Mouse (Mus musculus) lung, postnatal 0 days (tissue): ENCODE measurements around the gene Zkscan17. TPM values are rescaled to one million over a fixed set of nuclear protein-coding genes. Genes with fewer than 3 reads are reported as not detected.
A peak's percentile ranks its signal among the peaks of the same experiment; 100 is the strongest.

Experiments used
- ATAC-seq: fragments of 200-750 bp; cut with Nextera tagmentation; 2 replicates; pipeline ENCODE4 v1.8.0; 2017; ENCODE audit warnings: moderate library complexity
- DNase-seq: peaks from one replicate; pipeline ENCODE4 v3.0.0-alpha.2; 2016; ENCODE audit warnings: low spot score
- H3K27ac ChIP-seq: fragments of 300-500 bp; sonication (generic); 2 replicates; pipeline ENCODE4 v1.5.1; 2014; ENCODE audit warnings: antibody characterized with exemption, mild to moderate bottlenecking, low read length, mixed read lengths
- H3K27me3 ChIP-seq: fragments of 300-500 bp; sonication (generic); replicated peaks from 2 replicates; pipeline ENCODE4 v1.6.1; 2014; ENCODE audit warnings: low read length, mixed read lengths; ENCODE audit not compliant: insufficient read depth
- H3K36me3 ChIP-seq: fragments of 300-500 bp; sonication (generic); 2 replicates; pipeline ENCODE4 v1.6.1; 2014; ENCODE audit warnings: low read length, mixed read lengths; ENCODE audit not compliant: insufficient read depth
- H3K4me1 ChIP-seq: fragments of 300-500 bp; sonication (generic); 2 replicates; pipeline ENCODE4 v1.6.1; 2014; ENCODE audit warnings: antibody characterized with exemption, low read depth, low read length, mixed read lengths; ENCODE audit not compliant: insufficient read depth
- H3K4me2 ChIP-seq: fragments of 300-500 bp; sonication (generic); replicated peaks from 2 replicates; pipeline ENCODE4 v1.6.1; 2014; ENCODE audit warnings: low read depth, mild to moderate bottlenecking, low read length, moderate library complexity, mixed read lengths
- H3K4me3 ChIP-seq: fragments of 300-500 bp; sonication (generic); 2 replicates; pipeline ENCODE4 v1.5.1; 2014; ENCODE audit warnings: low read depth, low read length
- H3K9ac ChIP-seq: fragments of 300-500 bp; sonication (generic); replicated peaks from 2 replicates; pipeline ENCODE4 v1.6.1; 2014; ENCODE audit warnings: low read depth, mild to moderate bottlenecking
- H3K9me3 ChIP-seq: fragments of 300-500 bp; sonication (generic); 2 replicates; pipeline ENCODE4 v1.6.1; 2016; ENCODE audit warnings: low read length, mixed read lengths
- CTCF ChIP-seq: IDR thresholded peaks from 2 replicates; pipeline ENCODE4 v1.5.1; 2016; ENCODE audit warnings: antibody characterized with exemption, mild to moderate bottlenecking
- EP300 ChIP-seq: IDR thresholded peaks from 2 replicates; pipeline ENCODE4 v1.6.1; 2016; ENCODE audit warnings: antibody characterized with exemption, mild to moderate bottlenecking, control low read depth
- WGBS: fragments of 180-500 bp; shearing (Covaris S2); extraction: QIAGEN DNeasy Blood & Tissue Kit; methylation state at CpG from one replicate; pipeline ENCODE4 v1.1.7; 2014; 5-methylcytosine and 5-hydroxymethylcytosine counted together
- polyA plus RNA-seq: library from polyadenylated mRNA; unstranded; fragments of >200 nt; fragmentation: Nextera tagmentation; extraction: Ambion mirVana; gene quantifications from 2 replicates; pipeline ENCODE4 v1.2.1, GENCODE M21; 2015

Gene Zkscan17
- polyA plus RNA-seq, 1 experiment from 2014 or later = 13.3 TPM

DNA sequence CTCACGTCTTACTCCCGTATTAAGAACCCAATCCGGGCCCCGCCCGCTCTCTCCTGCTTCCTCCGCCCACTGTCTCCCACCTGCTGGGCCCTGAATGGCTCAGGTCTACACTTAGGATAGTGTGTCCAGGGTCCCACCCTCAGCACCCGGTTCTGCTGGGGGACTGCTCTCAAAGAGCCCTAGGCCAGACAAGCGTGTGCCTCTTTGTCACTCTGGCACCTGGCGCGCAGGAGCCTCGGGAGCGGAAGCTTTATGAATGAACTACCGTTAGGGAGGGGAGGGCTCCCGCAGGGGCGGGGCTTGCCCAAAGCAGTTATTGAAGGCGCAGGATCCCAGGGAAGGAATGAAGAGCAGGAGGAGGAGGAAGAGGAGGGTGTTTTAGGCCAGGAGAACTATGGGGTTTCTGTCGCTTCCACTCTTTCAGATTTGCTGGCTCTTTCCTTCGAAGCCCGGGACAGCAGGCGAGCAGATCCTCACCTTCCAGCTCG is 21.2 kb downstream of the Zkscan17 start:
- DNase-seq (peak; percentile 68), ATAC-seq (peak; percentile 34)
- Histone ChIP-seq H3K4me3 (peak overlapping the region; percentile 73), H3K9ac (peak overlapping the region; percentile 90), H3K27ac (peak overlapping the region; percentile 92), H3K9me3 (no peaks in the 10 kb centered on the region), H3K4me1 (peaks cover 4% of the 10 kb centered on the region; the same call in 1 of the 2 replicates), H3K27me3 (no peaks in the 10 kb centered on the region), H3K4me2 (peak overlapping the region; percentile 82), H3K36me3 (peaks cover 13% of the 10 kb centered on the region)
- no peak for TF ChIP-seq CTCF
- no peak for TF ChIP-seq EP300
- 1% methylated on average over 21 of the region's 21 CpGs for WGBS

DNA sequence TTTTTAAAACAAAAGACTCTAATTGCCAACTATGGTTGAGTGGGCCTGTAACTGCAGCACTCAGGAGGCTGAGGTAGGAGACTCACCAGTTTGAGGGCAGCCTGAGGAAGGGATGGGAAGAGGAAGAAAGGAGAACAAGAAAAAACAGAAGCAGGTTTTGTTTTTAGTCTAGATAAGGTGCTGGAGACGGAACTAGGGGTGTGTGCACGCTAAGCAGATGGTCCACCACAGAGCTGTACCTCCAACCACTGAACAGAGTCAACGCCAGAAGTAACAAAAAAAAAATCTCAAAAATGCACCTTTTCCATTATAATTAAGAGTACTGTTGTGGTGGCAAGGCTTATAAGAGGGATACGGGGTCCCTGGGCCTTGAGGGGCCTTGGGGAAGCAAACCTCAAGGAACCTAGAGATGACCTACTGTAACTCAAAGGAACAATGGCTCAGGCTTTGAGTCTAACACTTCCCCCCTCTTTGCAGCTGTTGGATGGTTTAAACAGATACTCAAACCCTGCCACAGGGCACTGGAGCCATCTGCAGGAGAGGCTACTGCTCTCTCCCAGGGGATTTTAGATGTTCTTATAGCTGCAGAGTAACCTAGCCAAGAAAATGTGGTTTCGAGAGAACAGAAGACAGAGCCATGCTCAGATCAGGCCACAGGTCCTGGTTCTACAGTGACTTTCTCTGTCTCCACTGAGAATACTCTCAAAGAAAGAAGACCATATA is 24.4 kb downstream of the Zkscan17 start:
- TF ChIP-seq EP300 = no peak
- no peak for TF ChIP-seq CTCF
- no peak for ATAC-seq
- Histone ChIP-seq H3K27me3 (no peaks in the 10 kb centered on the region), H3K4me3 (no peak overlapping the region), H3K9me3 (no peaks in the 10 kb centered on the region), H3K4me1 (peaks cover 4% of the 10 kb centered on the region; the same call in 1 of the 2 replicates), H3K36me3 (peaks cover 41% of the 10 kb centered on the region), H3K4me2 (no peak overlapping the region), H3K27ac (no peak overlapping the region), H3K9ac (no peak overlapping the region)
- WGBS = 94% methylated on average over 5 of the region's 5 CpGs
- DNase-seq = no peak

DNA sequence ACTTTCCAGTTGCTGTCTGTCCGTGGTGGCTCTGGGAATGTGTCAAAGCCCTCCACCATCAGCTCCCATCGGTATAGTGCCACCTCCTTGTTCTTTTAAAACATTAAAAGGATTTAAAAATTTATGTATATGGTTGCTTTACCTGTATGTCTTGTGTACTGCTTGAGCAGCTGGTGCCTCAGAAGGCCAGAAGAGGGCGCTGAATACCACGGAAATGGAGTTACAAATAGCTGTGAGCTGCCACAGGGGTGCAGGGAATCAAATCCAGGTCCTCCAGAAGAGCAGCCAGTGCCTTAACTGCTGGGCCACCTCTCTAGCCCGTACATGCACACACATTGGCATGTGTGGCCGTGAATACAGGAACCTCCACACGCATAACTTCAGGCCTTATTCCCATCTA is 28.8 kb downstream of the Zkscan17 start:
- Histone ChIP-seq H3K4me2 (no peak overlapping the region), H3K4me1 (no peaks in the 10 kb centered on the region), H3K27me3 (no peaks in the 10 kb centered on the region), H3K4me3 (no peak overlapping the region), H3K9me3 (no peaks in the 10 kb centered on the region), H3K9ac (no peak overlapping the region), H3K27ac (no peak overlapping the region), H3K36me3 (peaks cover 49% of the 10 kb centered on the region)
- no peak for ATAC-seq
- TF ChIP-seq CTCF (0 out of 2 replicates have a peak, but pooled peaks have one; percentile 21), EP300 (no peak)
- 91% methylated on average over 7 of the region's 7 CpGs for WGBS
- no peak for DNase-seq

- no peak overlapping the region for H3K4me3 ChIP-seq
- DNase-seq (no peak), ATAC-seq (no peak)
- H3K27ac ChIP-seq = no peak overlapping the region
- no peaks in the 10 kb centered on the region for H3K4me1 ChIP-seq
- WGBS = 74% methylated on average over 6 of the region's 6 CpGs
- H3K9ac ChIP-seq = no peak overlapping the region
- peaks cover 45% of the 10 kb centered on the region for H3K36me3 ChIP-seq
- TF ChIP-seq CTCF = no peak
- no peak overlapping the region for H3K4me2 ChIP-seq
- H3K9me3 ChIP-seq = no peaks in the 10 kb centered on the region
- no peaks in the 10 kb centered on the region for H3K27me3 ChIP-seq
Measured at GRCm38 (mm10) chr11:59496672-59497310, 29.8 kb downstream of the Zkscan17 start.

DNA sequence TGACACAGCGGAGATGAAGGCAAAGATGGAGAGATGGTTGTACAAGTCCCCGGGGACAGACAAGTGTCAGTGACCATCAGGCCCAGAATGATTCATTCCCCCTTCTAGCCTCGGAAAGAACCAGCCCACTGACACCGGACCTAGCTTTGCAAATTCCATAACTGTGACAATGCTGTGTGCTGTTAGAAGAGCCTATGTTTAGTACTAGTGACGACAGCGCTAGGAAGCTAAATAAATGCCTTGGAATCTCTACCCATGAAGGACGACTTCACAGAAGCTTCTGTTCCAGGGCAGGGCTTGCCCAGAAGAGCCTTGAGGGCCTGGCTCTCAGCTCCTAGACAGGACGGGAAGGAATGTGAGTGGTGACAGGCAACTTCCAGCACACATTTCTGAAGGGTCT is 40.3 kb downstream of the Zkscan17 start:
- Histone ChIP-seq H3K4me1 (no peaks in the 10 kb centered on the region), H3K4me2 (no peak overlapping the region), H3K9ac (no peak overlapping the region), H3K4me3 (no peak overlapping the region), H3K9me3 (no peaks in the 10 kb centered on the region), H3K36me3 (peaks cover 4% of the 10 kb centered on the region), H3K27me3 (no peaks in the 10 kb centered on the region), H3K27ac (no peak overlapping the region)
- WGBS = 81% methylated on average over 8 of the region's 8 CpGs
- no peak for DNase-seq
- no peak for ATAC-seq
- TF ChIP-seq EP300 = no peak
- TF ChIP-seq CTCF = no peak

DNA sequence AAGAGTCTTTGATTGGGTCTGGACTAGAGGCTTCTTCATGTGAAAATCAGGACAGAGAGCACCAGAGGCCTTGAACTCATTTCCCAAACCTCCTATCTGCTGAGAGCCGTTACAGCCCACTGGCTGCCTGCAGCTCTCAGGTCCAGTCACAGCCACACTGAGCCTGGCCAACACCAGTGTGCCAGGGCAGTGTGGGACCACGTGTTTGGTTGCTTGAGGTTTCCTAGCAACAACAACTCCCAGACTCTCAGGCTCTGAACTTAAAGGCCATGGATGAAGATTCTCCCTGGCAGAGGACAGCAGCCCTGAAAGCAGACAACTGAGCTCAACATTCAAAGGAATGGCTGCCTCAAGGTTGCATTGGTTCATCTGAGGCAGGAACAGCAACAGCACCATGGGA is 40.9 kb downstream of the Zkscan17 start:
- H3K4me2 ChIP-seq = no peak overlapping the region
- no peaks in the 10 kb centered on the region for H3K27me3 ChIP-seq
- no peak for DNase-seq
- H3K4me1 ChIP-seq = no peaks in the 10 kb centered on the region
- no peak overlapping the region for H3K4me3 ChIP-seq
- H3K9ac ChIP-seq = no peak overlapping the region
- 55% methylated on average over 2 of the region's 2 CpGs for WGBS
- H3K9me3 ChIP-seq = no peaks in the 10 kb centered on the region
- no peak for ATAC-seq
- peaks cover 4% of the 10 kb centered on the region for H3K36me3 ChIP-seq
- TF ChIP-seq CTCF (no peak), EP300 (no peak)
- no peak overlapping the region for H3K27ac ChIP-seq
